Mouse (Mus musculus) forebrain, embryonic 14.5 days (tissue): ENCODE measurements at regions not wholly inside any gene's neighbourhood (a gene's known extent, or its start where the extent isn't known, plus 50 kb on each side); places are given as distances from the start of the nearest gene placed in this dataset.

ENCODE experiments used
- ATAC-seq: fragments of 200-750 bp; cut with Nextera tagmentation; 2 replicates; pipeline ENCODE4 v1.8.0; 2017; ENCODE audit warnings: mild to moderate bottlenecking, moderate library complexity
- DNase-seq: peaks from one replicate; pipeline ENCODE4 v3.0.0-alpha.2; 2015; ENCODE audit warnings: low spot score
- H3K27ac ChIP-seq: fragments of 300-500 bp; sonication (generic); 2 replicates; pipeline ENCODE4 v1.5.1; 2014; ENCODE audit warnings: low read depth, mild to moderate bottlenecking, control low read depth, low read length, moderate library complexity
- H3K27me3 ChIP-seq: fragments of 300-500 bp; sonication (generic); replicated peaks from 2 replicates; pipeline ENCODE4 v1.6.1; 2014; ENCODE audit warnings: low read length, control low read depth, mixed read lengths; ENCODE audit not compliant: control insufficient read depth, insufficient read depth
- H3K36me3 ChIP-seq: fragments of 300-500 bp; sonication (generic); 2 replicates; pipeline ENCODE4 v1.6.1; 2014; ENCODE audit warnings: low read length, control low read depth; ENCODE audit not compliant: control insufficient read depth, insufficient read depth
- H3K4me1 ChIP-seq: fragments of 300-500 bp; sonication (generic); 2 replicates; pipeline ENCODE4 v1.6.1; 2014; ENCODE audit warnings: antibody characterized with exemption, low read length, control low read depth; ENCODE audit not compliant: control insufficient read depth, insufficient read depth
- H3K4me2 ChIP-seq: fragments of 300-500 bp; sonication (generic); 2 replicates; pipeline ENCODE4 v1.6.1; 2014; ENCODE audit warnings: mild to moderate bottlenecking, control low read depth, low read length
- H3K4me3 ChIP-seq: fragments of 300-500 bp; sonication (generic); 2 replicates; pipeline ENCODE4 v1.5.1; 2014; ENCODE audit warnings: low read depth, low read length, control low read depth
- H3K9ac ChIP-seq: fragments of 300-500 bp; sonication (generic); 2 replicates; pipeline ENCODE4 v1.6.1; 2014; ENCODE audit warnings: mild to moderate bottlenecking, low read length, control low read depth, moderate library complexity
- H3K9me3 ChIP-seq: fragments of 300-500 bp; sonication (generic); replicated peaks from 2 replicates; pipeline ENCODE4 v1.6.1; 2016; ENCODE audit warnings: low read length, control low read depth, mixed read lengths; ENCODE audit not compliant: control insufficient read depth
- WGBS: fragments of 180-500 bp; shearing (Covaris S2); extraction: QIAGEN DNeasy Blood & Tissue Kit; methylation state at CpG from one replicate; pipeline ENCODE4 v1.1.7; 2014; 5-methylcytosine and 5-hydroxymethylcytosine counted together

DNA sequence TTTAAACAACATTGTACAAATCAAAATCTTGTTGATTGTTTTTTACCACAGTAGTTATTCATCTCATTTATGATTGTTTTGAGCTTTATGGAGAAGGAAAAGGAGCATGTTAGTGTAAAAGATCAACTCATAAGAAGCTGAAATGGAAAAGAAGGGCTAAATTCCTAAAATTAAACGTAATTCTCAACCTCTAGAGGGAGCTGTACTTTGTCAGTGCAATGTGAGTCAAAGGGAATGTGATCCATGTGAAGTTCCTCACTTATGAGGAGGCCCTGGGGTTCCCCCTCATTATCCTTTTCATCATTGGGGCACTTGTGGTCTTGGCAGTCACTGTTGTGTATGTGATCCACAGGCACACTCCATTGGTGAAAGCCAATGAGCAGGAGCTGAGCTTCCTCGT, 54.0 kb upstream of the Vmn2r7 start:
- Histone ChIP-seq H3K4me2 (no peak overlapping the region), H3K9me3 (no peaks in the 10 kb centered on the region), H3K36me3 (no peaks in the 10 kb centered on the region), H3K27ac (no peak overlapping the region), H3K27me3 (no peaks in the 10 kb centered on the region), H3K9ac (no peak overlapping the region), H3K4me1 (no peaks in the 10 kb centered on the region), H3K4me3 (no peak overlapping the region)
- 70% methylated on average over 2 of the region's 2 CpGs for WGBS
- DNase-seq (no peak), ATAC-seq (no peak)

DNA sequence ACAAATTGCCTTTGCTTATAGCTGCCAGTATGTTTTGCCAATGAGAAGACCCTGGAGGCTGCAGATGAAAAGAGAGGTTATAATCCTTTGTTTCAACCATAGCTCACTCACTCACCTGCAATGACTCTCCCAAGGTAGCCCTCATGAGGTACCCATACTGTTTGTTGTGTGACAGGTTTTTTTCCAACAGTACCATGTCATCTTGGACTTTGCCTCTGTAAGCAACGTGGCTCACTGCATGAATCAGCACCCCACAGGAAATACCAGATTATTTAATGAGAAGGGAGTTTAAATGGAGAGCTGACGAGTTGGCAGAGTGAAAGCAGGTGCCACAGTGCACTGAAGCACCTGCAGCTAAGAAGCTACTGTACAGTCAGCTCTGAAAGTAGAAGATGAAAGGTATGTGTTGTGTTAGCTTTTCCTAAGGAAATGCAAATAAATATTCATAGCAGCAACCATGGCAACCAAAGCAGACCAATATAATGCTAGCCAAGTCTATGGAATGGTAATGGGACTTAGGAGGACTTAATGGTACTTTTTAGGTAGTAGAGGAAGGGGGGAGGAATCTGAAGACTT, 56.8 kb upstream of the Vmn2r7 start:
- Histone ChIP-seq H3K4me1 (no peaks in the 10 kb centered on the region), H3K9ac (no peak overlapping the region), H3K27me3 (no peaks in the 10 kb centered on the region), H3K4me3 (no peak overlapping the region), H3K9me3 (no peaks in the 10 kb centered on the region), H3K36me3 (no peaks in the 10 kb centered on the region), H3K27ac (no peak overlapping the region), H3K4me2 (no peak overlapping the region)
- DNase-seq (no peak), ATAC-seq (no peak)
- 63% methylated on average over 2 of the region's 2 CpGs for WGBS

DNA sequence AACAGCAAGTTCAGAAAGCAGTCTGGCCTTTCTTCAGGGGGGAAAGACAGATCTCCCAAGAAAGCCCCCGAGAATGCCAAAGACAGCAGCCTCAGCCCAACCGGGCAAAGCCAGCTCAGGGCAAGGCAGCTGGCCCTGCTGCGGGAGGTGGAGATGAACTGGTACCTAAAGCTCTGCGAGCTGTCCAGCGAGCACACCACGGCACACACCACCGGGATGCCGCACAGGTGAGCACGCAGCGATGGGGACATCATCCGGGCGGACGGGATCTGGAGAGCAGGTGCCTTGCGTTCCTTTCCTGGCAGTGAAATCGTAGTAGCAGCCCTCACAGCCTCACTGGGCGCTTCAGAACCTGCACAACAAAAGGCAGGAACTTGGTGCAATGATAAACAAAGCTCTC, 104.7 kb upstream of the Vmn2r7 start:
- no peaks in the 10 kb centered on the region for H3K36me3 ChIP-seq
- peak overlapping the region; percentile 26 for H3K4me3 ChIP-seq
- DNase-seq (peak; percentile 12), ATAC-seq (no peak)
- no peaks in the 10 kb centered on the region for H3K27me3 ChIP-seq
- no peak overlapping the region for H3K27ac ChIP-seq
- H3K4me2 ChIP-seq, result peak overlapping the region; percentile 52
- H3K9me3 ChIP-seq, result no peaks in the 10 kb centered on the region
- no peaks in the 10 kb centered on the region for H3K4me1 ChIP-seq
- WGBS, result 6% methylated on average over 16 of the region's 16 CpGs
- H3K9ac ChIP-seq, result peak overlapping the region; percentile 56

DNA sequence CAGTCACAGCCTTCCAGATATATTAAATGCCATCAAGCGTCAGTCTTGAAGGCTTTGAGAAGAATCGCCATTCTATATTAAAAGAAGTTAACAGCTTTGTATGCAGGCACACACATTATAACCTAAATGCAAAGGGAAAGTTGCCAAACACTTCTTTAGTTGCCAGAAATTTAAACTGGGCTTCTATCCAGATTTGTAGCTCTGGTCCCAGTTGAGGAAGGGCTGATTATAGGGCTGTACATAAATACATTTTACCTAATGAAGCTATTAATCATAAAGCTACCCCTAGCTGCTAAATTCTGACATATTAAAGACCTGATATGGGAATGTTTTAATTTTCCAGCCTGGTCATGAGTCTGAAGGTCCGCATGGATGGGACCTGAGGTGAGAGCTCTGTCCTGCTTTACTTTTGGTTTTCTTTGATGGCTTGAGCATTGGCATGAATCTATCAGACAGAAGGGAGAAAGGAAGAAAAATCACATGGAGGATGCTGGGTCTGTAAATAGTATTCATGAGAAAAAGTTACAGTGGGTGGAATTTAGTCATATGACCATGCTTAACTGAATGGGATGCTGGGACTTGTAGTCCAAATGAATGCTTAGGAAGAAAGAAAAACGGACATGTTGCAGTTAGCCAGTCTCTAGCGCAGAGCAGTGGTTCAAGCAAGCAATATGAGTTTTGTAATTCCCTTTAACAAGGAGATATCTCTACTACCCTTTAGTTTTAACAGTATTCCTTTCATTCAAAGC, 120.3 kb upstream of the Vmn2r7 start:
- H3K27me3 ChIP-seq, result no peaks in the 10 kb centered on the region
- H3K27ac ChIP-seq, result no peak overlapping the region
- peak; percentile 57 for DNase-seq
- WGBS, result 74% methylated on average over 5 of the region's 5 CpGs
- no peaks in the 10 kb centered on the region for H3K4me1 ChIP-seq
- no peak overlapping the region for H3K4me2 ChIP-seq
- H3K9me3 ChIP-seq, result no peaks in the 10 kb centered on the region
- no peak overlapping the region for H3K9ac ChIP-seq
- ATAC-seq, result peak; percentile 81
- H3K36me3 ChIP-seq, result no peaks in the 10 kb centered on the region
- H3K4me3 ChIP-seq, result no peak overlapping the region

DNA sequence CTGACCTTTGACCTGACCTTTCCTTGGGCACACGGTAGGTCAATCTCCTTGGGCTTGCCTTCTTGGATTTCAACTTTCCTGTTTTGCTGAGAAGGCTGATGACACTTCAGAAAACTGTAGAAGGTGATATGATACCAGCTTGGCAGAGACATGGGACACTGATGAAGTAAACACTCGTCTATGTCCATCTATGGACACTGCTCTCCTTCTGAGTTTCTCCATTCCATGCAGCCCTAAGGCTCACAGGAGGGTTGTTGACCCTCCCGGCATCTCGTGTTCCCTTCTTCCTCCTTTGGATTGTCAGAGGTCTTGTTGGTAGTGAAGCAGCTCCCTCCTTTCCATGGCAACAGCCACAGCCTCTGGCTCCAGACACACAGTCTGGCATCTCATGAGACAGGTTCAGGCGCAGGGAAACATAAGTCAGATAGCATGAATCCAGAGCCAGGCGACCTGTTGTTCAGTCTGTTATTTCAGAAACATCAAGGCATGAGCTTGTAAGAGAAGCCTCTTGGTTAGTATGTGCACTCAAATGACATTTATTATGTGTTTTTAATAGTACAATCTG, 120.9 kb upstream of the Vmn2r7 start:
- Histone ChIP-seq H3K27me3 (no peaks in the 10 kb centered on the region), H3K4me2 (no peak overlapping the region), H3K4me1 (no peaks in the 10 kb centered on the region), H3K9ac (no peak overlapping the region), H3K9me3 (no peaks in the 10 kb centered on the region), H3K4me3 (no peak overlapping the region), H3K27ac (no peak overlapping the region), H3K36me3 (no peaks in the 10 kb centered on the region)
- WGBS, result 80% methylated on average over 6 of the region's 6 CpGs
- DNase-seq (peak; percentile 4), ATAC-seq (peak; percentile 23; the same call in 1 of the 2 replicates)

DNA sequence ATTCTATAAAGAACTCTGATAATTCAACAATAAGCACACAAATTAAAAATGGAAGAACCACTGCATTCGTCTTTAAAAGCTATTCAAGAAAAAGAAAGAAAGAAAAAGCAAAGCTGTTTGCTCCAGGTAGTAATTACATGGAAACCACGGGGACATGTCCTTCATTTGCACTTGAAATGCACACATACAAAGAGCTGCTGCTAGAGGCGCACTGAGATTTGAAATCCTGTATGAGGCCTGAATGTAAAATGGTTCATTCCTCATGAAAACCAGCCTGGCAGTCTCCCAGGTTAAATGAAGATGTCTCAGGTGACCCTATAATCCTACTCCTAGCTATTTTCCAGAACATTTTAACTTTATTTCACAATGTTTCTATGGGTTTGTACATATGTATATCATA, 123.7 kb upstream of the Vmn2r7 start:
- ATAC-seq, result no peak
- 22% methylated on average over 3 of the region's 3 CpGs for WGBS
- Histone ChIP-seq H3K27me3 (no peaks in the 10 kb centered on the region), H3K9ac (no peak overlapping the region), H3K4me1 (no peaks in the 10 kb centered on the region), H3K36me3 (no peaks in the 10 kb centered on the region), H3K4me3 (no peak overlapping the region), H3K27ac (no peak overlapping the region), H3K4me2 (no peak overlapping the region), H3K9me3 (no peaks in the 10 kb centered on the region)
- peak; percentile 19 for DNase-seq

DNA sequence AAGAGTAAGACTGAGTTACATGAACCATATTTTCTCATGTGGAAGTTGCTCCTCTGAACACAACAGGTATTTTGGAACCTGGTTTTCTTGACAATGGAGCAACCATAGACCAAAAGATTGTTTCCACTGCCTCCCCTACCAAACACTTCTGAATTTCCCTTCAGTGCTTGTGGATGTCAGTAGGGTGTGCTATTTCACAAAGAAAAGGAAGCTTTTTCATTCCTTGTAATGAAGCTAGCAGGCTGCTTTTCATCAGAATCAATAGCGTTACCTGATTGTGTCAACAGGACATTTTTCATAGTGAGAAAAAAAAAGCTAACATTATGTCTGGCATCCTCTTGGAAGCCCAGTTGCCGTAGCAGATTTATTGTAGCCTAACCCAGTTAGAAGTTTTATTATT, 124.8 kb upstream of the Kcnab1 start:
- Histone ChIP-seq H3K4me3 (no peak overlapping the region), H3K4me1 (no peaks in the 10 kb centered on the region), H3K27me3 (no peaks in the 10 kb centered on the region), H3K27ac (no peak overlapping the region), H3K4me2 (no peak overlapping the region), H3K9me3 (no peaks in the 10 kb centered on the region), H3K36me3 (no peaks in the 10 kb centered on the region), H3K9ac (no peak overlapping the region)
- ATAC-seq, result no peak
- 64% methylated on average over 2 of the region's 2 CpGs for WGBS
- peak; percentile 50 for DNase-seq

DNA sequence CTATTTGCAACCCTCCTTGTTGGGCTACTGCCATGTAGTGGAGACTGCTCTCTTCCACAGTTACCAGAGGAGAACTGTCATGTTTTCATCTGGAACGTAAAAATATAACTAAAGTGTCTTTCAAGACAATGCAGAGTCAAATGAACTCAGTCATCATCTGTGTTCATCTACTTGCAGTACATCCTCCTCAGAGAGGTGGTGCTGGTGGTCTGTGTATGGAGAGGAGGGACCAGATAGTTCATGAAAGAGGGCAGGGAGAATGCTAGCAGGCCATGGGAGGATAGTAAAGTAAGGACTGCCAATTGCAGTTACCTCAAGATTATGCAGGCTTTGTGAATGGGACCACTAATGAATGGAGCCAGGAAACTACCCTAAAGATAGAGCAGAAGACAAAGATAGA, 121.5 kb upstream of the Kcnab1 start:
- no peak for DNase-seq
- Histone ChIP-seq H3K27me3 (no peaks in the 10 kb centered on the region), H3K9ac (no peak overlapping the region), H3K36me3 (no peaks in the 10 kb centered on the region), H3K4me3 (no peak overlapping the region), H3K4me2 (no peak overlapping the region), H3K27ac (no peak overlapping the region), H3K4me1 (no peaks in the 10 kb centered on the region), H3K9me3 (no peaks in the 10 kb centered on the region)
- WGBS, result 81% methylated on average over 1 of the region's 1 CpGs
- no peak for ATAC-seq

DNA sequence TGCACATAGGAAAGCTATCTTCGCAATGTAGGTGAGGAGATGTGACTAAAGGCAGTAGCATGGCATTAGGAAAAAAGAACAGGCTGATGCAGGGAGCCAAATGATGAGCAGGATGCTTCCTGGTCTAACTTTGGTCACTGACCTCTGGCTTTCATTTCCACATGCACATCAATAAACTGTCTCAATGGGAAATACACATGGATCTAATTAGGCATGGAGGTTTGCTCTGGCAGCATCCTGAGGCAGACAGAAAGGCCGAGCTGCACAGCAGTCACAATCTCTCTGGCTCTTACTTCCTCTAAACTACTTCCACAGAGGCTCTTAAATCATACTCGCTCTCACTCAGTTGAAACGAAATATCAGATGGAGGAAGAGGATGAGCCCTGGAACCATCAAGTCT, 112.7 kb upstream of the Kcnab1 start:
- no peak for ATAC-seq
- Histone ChIP-seq H3K27me3 (no peaks in the 10 kb centered on the region), H3K4me2 (no peak overlapping the region), H3K27ac (no peak overlapping the region), H3K9me3 (no peaks in the 10 kb centered on the region), H3K4me1 (no peaks in the 10 kb centered on the region), H3K9ac (no peak overlapping the region), H3K4me3 (no peak overlapping the region), H3K36me3 (no peaks in the 10 kb centered on the region)
- 78% methylated on average over 4 of the region's 4 CpGs for WGBS
- DNase-seq, result no peak
